Mouse (Mus musculus) stomach, postnatal 0 days (tissue): ENCODE results near the gene Rasl10b. TPM values are rescaled to one million over a fixed set of nuclear protein-coding genes. Genes with fewer than 3 reads are reported as not detected.

ENCODE experiments used
- ATAC-seq: fragments of 200-750 bp; cut with Nextera tagmentation; 2 replicates; pipeline ENCODE4 v1.8.0; 2017; ENCODE audit not compliant: low FRiP score, low TSS enrichment
- DNase-seq: peaks from one replicate; pipeline ENCODE4 v3.0.0-alpha.2; 2016; ENCODE audit warnings: low spot score
- H3K27ac ChIP-seq: fragments of 300-500 bp; sonication (generic); replicated peaks from 2 replicates; pipeline ENCODE4 v1.5.1; 2014; ENCODE audit warnings: mild to moderate bottlenecking, control low read depth
- H3K27me3 ChIP-seq: fragments of 300-500 bp; sonication (generic); 2 replicates; pipeline ENCODE4 v1.6.1; 2014; ENCODE audit warnings: low read length; ENCODE audit not compliant: control insufficient read depth, insufficient read depth
- H3K36me3 ChIP-seq: fragments of 300-500 bp; sonication (generic); 2 replicates; pipeline ENCODE4 v1.6.1; 2014; ENCODE audit warnings: low read length, mixed read lengths; ENCODE audit not compliant: control insufficient read depth, insufficient read depth
- H3K4me1 ChIP-seq: fragments of 300-500 bp; sonication (generic); replicated peaks from 2 replicates; pipeline ENCODE4 v1.6.1; 2014; ENCODE audit warnings: antibody characterized with exemption; ENCODE audit not compliant: control insufficient read depth, insufficient read depth
- H3K4me2 ChIP-seq: fragments of 300-500 bp; sonication (generic); replicated peaks from 2 replicates; pipeline ENCODE4 v1.6.1; 2014; ENCODE audit warnings: low read depth, mild to moderate bottlenecking, control low read depth, moderate library complexity
- H3K4me3 ChIP-seq: fragments of 300-500 bp; sonication (generic); 2 replicates; pipeline ENCODE4 v1.5.1; 2014; ENCODE audit warnings: low read depth, low read length, control low read depth
- H3K9ac ChIP-seq: fragments of 300-500 bp; sonication (generic); 2 replicates; pipeline ENCODE4 v1.6.1; 2014; ENCODE audit warnings: mild to moderate bottlenecking, low read length, control low read depth, mixed read lengths
- H3K9me3 ChIP-seq: fragments of 300-500 bp; sonication (generic); 2 replicates; pipeline ENCODE4 v1.6.1; 2016; ENCODE audit warnings: low read length; ENCODE audit not compliant: control insufficient read depth
- CTCF ChIP-seq: IDR thresholded peaks from 2 replicates; pipeline ENCODE4 v1.5.1; 2016; ENCODE audit warnings: antibody characterized with exemption, low read depth, mild to moderate bottlenecking, moderate library complexity
- EP300 ChIP-seq: optimal IDR thresholded peaks from 2 replicates; pipeline ENCODE3; 2016; ENCODE audit warnings: antibody characterized with exemption
- WGBS: fragments of 180-500 bp; shearing (Covaris S2); extraction: QIAGEN DNeasy Blood & Tissue Kit; methylation state at CpG from one replicate; pipeline ENCODE4 v1.1.7; 2014; 5-methylcytosine and 5-hydroxymethylcytosine counted together
- polyA plus RNA-seq: library from polyadenylated mRNA; unstranded; fragments of >200 nt; fragmentation: Nextera tagmentation; extraction: Ambion mirVana; gene quantifications from 2 replicates; pipeline ENCODE4 v1.2.1, GENCODE M21; 2015

Rasl10b gene
- polyA plus RNA-seq, 1 experiment from 2014 or later = 0.69 TPM

DNA sequence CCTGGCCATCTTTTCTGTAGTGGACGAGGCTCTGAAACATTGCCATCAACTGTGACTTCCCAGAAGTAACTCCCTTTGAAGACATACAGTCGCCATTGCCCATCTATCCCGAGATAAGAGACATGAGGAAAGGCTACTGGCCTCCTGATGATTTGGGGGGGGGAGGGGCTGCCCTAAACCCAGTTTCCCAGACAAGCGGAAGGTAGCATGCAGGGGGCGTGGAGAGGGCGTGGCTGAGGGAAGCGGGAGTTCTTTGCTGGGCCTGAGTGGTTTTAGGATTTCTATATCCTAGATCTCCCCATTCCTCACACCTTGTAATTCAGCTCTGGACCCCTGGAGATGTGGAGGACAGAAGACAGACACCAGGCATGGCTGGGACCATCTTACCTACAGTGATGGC lies 34.9 kb downstream of the Rasl10b start:
- H3K4me1 ChIP-seq = peaks cover 11% of the 10 kb centered on the region

DNA sequence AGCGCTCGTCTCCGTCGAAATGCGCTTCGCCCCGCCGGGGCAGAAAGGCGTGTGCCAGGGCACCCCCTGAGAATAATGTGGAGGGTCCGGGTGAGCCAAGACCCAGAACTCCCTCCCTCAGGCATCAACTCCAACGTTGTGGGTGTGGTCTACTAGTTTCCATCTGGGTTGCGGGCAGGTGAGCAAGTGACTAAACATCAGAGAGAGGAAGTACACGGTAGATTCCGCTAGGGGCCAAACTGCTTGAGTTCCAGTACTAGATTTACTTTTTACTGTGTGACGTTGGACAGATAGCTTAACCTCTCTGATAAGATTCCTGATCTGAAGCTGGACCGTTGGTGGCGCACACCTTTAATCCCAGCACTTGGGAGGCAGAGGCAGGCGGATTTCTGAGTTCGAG lies 36.1 kb downstream of the Rasl10b start:
- no peak overlapping the region for H3K9ac ChIP-seq
- H3K4me1 ChIP-seq = peaks cover 11% of the 10 kb centered on the region
- H3K4me3 ChIP-seq = peak overlapping the region; percentile 13; the same call in 1 of the 2 replicates
- no peaks in the 10 kb centered on the region for H3K36me3 ChIP-seq
- no peak overlapping the region for H3K27ac ChIP-seq
- 0 out of 2 replicates have a peak, but pooled peaks have one; percentile 22 for TF ChIP-seq CTCF
- no peak for TF ChIP-seq EP300
- ATAC-seq = no peak
- H3K9me3 ChIP-seq = no peaks in the 10 kb centered on the region
- H3K27me3 ChIP-seq = no peaks in the 10 kb centered on the region; the same call in 1 of the 2 replicates
- 29% methylated on average over 19 of the region's 19 CpGs for WGBS
- DNase-seq = peak; percentile 37
- H3K4me2 ChIP-seq = peak overlapping the region; percentile 45

More for the DNA sequence above, 34.9 kb downstream of the Rasl10b start:
- WGBS = 6% methylated on average over 7 of the region's 7 CpGs
- Histone ChIP-seq H3K27me3 (no peaks in the 10 kb centered on the region; the same call in 1 of the 2 replicates), H3K36me3 (no peaks in the 10 kb centered on the region), H3K4me2 (no peak overlapping the region), H3K9ac (no peak overlapping the region), H3K9me3 (no peaks in the 10 kb centered on the region), H3K4me3 (no peak overlapping the region), H3K27ac (no peak overlapping the region)
- TF ChIP-seq EP300 = no peak
- TF ChIP-seq CTCF = no peak
- ATAC-seq = no peak
- DNase-seq = no peak

DNA sequence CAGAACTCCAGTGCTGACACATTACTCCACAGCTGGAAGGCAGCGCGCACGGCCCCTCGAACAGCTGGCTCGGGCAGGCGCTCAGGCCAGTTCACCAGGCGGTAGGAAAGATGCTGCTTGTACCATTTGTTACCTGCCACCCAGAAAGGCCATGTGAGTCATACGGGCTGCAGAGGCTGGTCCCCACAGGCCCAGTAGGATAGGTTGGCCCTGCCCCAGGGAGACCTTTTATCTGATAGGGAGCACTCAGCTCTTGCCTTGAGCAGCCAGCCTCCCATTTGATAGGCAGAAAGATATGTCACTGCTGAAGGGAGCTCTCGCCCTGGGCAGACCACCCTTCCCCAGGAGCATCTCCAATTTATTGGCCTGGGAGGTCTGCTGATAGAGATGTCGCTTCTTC lies 38.7 kb downstream of the Rasl10b start:
- peaks cover 11% of the 10 kb centered on the region for H3K4me1 ChIP-seq
- TF ChIP-seq CTCF (no peak), EP300 (no peak)
- H3K27ac ChIP-seq = peak overlapping the region; percentile 71
- no peaks in the 10 kb centered on the region for H3K27me3 ChIP-seq
- ATAC-seq (no peak), DNase-seq (peak; percentile 51)
- peak overlapping the region; percentile 27; the same call in 1 of the 2 replicates for H3K9ac ChIP-seq
- H3K36me3 ChIP-seq = no peaks in the 10 kb centered on the region
- WGBS = 55% methylated on average over 10 of the region's 10 CpGs
- H3K4me2 ChIP-seq = no peak overlapping the region
- no peak overlapping the region for H3K4me3 ChIP-seq
- H3K9me3 ChIP-seq = no peaks in the 10 kb centered on the region

DNA sequence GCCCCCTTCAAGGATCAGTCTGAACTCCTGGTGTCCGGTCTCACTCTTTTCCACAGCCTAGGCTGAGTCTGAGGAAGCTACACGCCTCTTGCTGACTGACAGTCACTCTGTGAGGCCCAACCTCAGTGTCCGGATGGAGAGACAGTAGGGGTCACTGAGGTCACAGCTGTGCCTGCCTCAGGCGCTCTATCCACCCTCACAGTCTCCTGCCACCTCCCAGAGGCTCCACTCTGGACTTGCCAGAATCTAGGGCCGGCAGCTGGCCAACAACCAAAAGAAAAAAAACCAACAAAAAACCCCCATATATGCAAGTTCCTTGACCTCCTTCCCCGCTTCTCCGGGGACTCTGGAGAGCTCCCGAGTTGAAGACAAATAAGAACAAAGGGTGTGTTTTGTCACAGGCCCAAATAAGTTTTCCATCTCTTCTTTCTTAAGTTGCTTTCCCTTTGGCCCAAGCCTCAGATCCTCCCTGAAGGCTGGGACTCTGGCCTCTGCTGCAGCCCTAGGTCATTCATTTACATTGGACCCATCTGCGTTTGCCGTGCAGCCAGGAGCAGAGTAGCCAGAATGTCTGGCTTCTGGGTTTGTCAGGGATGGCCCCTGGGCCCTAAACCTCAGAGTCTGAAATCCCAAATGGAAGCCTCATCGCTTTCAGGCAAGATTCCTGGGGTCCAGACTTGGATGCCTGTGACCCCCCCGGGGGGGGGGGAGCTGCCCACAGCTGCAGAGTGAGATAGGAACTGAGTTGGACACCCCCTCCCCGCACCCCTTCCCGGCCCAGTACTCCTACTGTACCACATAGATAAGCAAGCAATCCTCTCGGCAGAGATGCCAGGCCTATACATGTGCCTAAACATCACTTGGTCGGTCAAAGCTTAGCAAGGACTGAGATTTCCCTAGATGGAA lies 39.3 kb downstream of the Rasl10b start:
- Histone ChIP-seq H3K9me3 (no peaks in the 10 kb centered on the region), H3K27me3 (no peaks in the 10 kb centered on the region), H3K4me3 (no peak overlapping the region), H3K9ac (no peak overlapping the region), H3K36me3 (no peaks in the 10 kb centered on the region), H3K4me1 (peaks cover 11% of the 10 kb centered on the region), H3K4me2 (no peak overlapping the region), H3K27ac (peak overlapping the region; percentile 71)
- TF ChIP-seq EP300 (no peak), CTCF (no peak)
- no peak for DNase-seq
- no peak; the same call in 1 of the 2 replicates for ATAC-seq
- 38% methylated on average over 16 of the region's 16 CpGs for WGBS

DNA sequence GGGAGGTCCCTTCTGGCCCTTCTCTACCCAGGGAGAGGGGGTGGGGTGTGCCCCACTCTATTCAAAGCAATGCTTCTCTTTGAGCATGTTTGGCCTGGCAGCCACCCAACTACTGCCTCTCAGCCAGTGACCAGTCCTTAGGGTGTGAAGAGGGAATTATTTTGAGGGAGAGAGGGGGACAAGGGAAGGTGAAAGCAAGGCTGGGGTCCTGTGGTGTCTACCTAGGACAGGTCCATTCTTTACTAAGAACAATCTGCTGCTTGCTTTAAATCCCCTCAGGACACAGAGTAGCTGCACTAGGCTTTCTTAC lies 39.9 kb downstream of the Rasl10b start:
- Histone ChIP-seq H3K27me3 (no peaks in the 10 kb centered on the region), H3K36me3 (no peaks in the 10 kb centered on the region), H3K4me1 (peaks cover 11% of the 10 kb centered on the region), H3K27ac (peak overlapping the region; percentile 58; the same call in 1 of the 2 replicates), H3K4me2 (no peak overlapping the region), H3K9me3 (no peaks in the 10 kb centered on the region), H3K9ac (no peak overlapping the region), H3K4me3 (no peak overlapping the region)
- DNase-seq = peak; percentile 75
- ATAC-seq = no peak
- TF ChIP-seq CTCF (no peak), EP300 (no peak)

DNA sequence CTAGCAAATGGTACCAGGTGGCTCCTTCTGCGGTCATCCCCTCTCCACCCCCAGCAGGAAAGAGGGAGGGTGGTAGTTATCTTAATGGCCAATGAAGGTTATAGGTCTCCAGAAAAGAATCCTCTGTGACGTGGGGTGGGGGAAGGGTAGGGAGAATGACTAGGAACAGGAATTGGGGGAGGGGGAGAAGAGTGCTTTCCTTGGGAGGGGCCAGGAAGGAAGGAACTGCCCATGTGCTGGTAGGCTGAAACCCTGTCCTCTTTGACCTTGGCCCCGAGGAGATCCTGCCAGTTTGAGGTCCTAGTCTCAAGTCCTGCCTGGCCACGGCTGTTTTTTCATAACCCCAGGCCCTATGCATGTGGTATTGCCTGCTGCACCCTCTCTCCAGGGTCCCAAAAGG lies 40.4 kb downstream of the Rasl10b start:
- Histone ChIP-seq H3K36me3 (no peaks in the 10 kb centered on the region), H3K4me3 (no peak overlapping the region), H3K9ac (no peak overlapping the region), H3K27ac (no peak overlapping the region; the same call in 1 of the 2 replicates), H3K4me1 (peaks cover 11% of the 10 kb centered on the region), H3K27me3 (no peaks in the 10 kb centered on the region), H3K9me3 (no peaks in the 10 kb centered on the region), H3K4me2 (no peak overlapping the region)
- TF ChIP-seq CTCF = no peak
- no peak for TF ChIP-seq EP300
- ATAC-seq (no peak), DNase-seq (no peak)
- 44% methylated on average over 4 of the region's 4 CpGs for WGBS
